Mouse (Mus musculus) CH12.LX (cell line): ENCODE measurements around the gene Cpne5.

ENCODE experiments used
- CHD1 ChIP-seq: IDR thresholded peaks from 2 replicates; pipeline ENCODE4 v1.6.1; 2012; ENCODE audit warnings: low read depth, low read length, improper control_type of control experiment, inconsistent platforms
- CTCF ChIP-seq, 2 experiments: IDR thresholded peaks in 1 of 2; conservative IDR thresholded peaks in 1 of 2; 2 replicates each; pipeline ENCODE4 v1.5.1; 2011 to 2012; ENCODE audit warnings: low read depth in 2 of 2, low read length in 2 of 2, improper control_type of control experiment in 1 of 2, inconsistent platforms in 1 of 2, mild to moderate bottlenecking in 1 of 2, moderate library complexity in 1 of 2
- E2F4 ChIP-seq: IDR thresholded peaks from 2 replicates; pipeline ENCODE4 v1.6.1; 2011; ENCODE audit warnings: low read depth, low read length, improper control_type of control experiment; ENCODE audit not compliant: insufficient replicate concordance
- EP300 ChIP-seq: IDR thresholded peaks from 2 replicates; pipeline ENCODE4 v1.6.1; 2011; ENCODE audit warnings: low read length, improper control_type of control experiment
- HCFC1 ChIP-seq: IDR thresholded peaks from 2 replicates; pipeline ENCODE4 v1.6.1; 2012; ENCODE audit warnings: low read depth, mild to moderate bottlenecking, inconsistent platforms, low read length, improper control_type of control experiment
- JUN ChIP-seq: IDR thresholded peaks from 2 replicates; pipeline ENCODE4 v1.6.1; 2011; ENCODE audit warnings: low read depth, mild to moderate bottlenecking, low read length, improper control_type of control experiment, moderate library complexity; ENCODE audit not compliant: insufficient read depth
- KAT2A ChIP-seq: IDR thresholded peaks from 2 replicates; pipeline ENCODE4 v1.6.1; 2012; ENCODE audit warnings: low read length, improper control_type of control experiment, inconsistent platforms; ENCODE audit not compliant: insufficient replicate concordance
- NELFE ChIP-seq: IDR thresholded peaks from 2 replicates; pipeline ENCODE4 v1.6.1; 2011; ENCODE audit warnings: low read depth, low read length, improper control_type of control experiment
- POLR2A ChIP-seq: IDR thresholded peaks from 2 replicates; pipeline ENCODE4 v1.6.1; 2011; ENCODE audit warnings: low read depth, mild to moderate bottlenecking, improper control_type of control experiment, low read length
- POLR2AphosphoS2 ChIP-seq: IDR thresholded peaks from 2 replicates; pipeline ENCODE4 v1.6.1; 2011; ENCODE audit warnings: low read depth, low read length, improper control_type of control experiment
- TBP ChIP-seq: conservative IDR thresholded peaks from 2 replicates; pipeline ENCODE4 v1.6.1; 2011; ENCODE audit warnings: low read depth, low read length, improper control_type of control experiment
- USF2 ChIP-seq: conservative IDR thresholded peaks from 2 replicates; pipeline ENCODE4 v1.6.1; 2011; ENCODE audit warnings: low read depth, low read length, improper control_type of control experiment
- ZKSCAN1 ChIP-seq: IDR thresholded peaks from 2 replicates; pipeline ENCODE4 v1.6.1; 2012; ENCODE audit warnings: low read depth, inconsistent platforms, low read length, improper control_type of control experiment, borderline replicate concordance

DNA sequence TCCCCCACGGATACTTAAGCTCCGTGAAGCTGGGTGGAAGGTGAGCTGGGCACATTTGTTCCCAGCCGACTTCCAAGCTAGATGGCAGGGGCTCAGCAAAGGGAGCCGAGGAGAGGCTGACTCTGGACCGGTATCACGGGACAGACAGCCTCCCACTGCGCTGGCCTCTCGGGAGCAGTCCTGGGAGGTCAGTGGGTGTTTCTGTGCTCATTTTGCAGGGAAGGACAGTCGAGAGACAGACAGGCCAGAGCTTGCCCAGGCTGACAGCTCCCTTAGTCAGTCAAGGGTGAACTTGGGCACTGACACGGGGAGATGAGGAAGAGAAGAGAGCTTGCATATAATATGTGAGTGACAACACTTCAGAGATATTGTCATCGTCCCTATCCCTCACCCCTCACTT lies 54.8 kb downstream of the Cpne5 start:
- no peak for TF ChIP-seq CTCF (conservative IDR thresholded peaks at IDR 0.05 in 1 of 2, IDR thresholded peaks at IDR 0.05 in 1 of 2; ENCODE audit: low read depth in 2 of 2, low read length in 2 of 2)
- TF ChIP-seq POLR2A: no peak
- TF ChIP-seq POLR2AphosphoS2: no peak
- TF ChIP-seq USF2: no peak
- TF ChIP-seq NELFE: no peak
- no peak for TF ChIP-seq KAT2A
- no peak for TF ChIP-seq ZKSCAN1
- no peak for TF ChIP-seq HCFC1
- TF ChIP-seq EP300: no peak
- TF ChIP-seq CHD1: no peak
- TF ChIP-seq TBP: no peak
- no peak for TF ChIP-seq JUN
- TF ChIP-seq E2F4: no peak
